Mouse (Mus musculus): ENCODE data around the gene Fam228b. TPM values are rescaled to one million over a fixed set of nuclear protein-coding genes. Genes with fewer than 3 reads are reported as not detected.

The Fam228b gene
- polyA plus RNA-seq, 1 experiment: 1.2 TPM

DNA sequence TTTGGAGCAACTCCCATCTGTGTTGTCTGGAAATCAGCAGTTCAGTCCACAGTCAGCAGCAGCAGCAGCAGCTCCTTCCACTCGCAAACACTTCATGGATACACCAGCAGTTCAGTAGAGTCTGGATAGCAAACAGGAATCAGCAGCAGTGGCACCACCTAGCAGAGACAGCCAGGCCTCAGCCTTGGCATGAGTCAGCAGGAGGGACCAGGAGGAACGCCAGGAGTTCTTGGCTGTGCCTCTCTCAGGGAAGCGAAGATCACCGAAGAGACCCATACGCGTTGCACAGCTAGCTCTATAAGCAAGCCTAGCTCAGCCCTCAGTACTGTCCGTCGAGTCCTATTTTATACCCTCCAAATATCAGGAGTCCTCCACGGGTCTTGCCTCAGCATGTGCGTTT is 24.6 kb downstream of the Fam228b start:
- no peak overlapping the region for H3K4me3 ChIP-seq (replicated peaks)
- TF ChIP-seq FLI1 (IDR thresholded peaks at IDR 0.05; ENCODE audit: low read length) (no peak), GATA1 (IDR thresholded peaks at IDR 0.05; ENCODE audit: borderline replicate concordance, low read length) (no peak)
- H3K36me3 ChIP-seq (replicated peaks; ENCODE audit: low read length): no peaks in the 10 kb centered on the region
- H3K27me3 ChIP-seq (replicated peaks): no peaks in the 10 kb centered on the region
- no peaks in the 10 kb centered on the region for H3K9me3 ChIP-seq
- H3K4me1 ChIP-seq: no peaks in the 10 kb centered on the region

DNA sequence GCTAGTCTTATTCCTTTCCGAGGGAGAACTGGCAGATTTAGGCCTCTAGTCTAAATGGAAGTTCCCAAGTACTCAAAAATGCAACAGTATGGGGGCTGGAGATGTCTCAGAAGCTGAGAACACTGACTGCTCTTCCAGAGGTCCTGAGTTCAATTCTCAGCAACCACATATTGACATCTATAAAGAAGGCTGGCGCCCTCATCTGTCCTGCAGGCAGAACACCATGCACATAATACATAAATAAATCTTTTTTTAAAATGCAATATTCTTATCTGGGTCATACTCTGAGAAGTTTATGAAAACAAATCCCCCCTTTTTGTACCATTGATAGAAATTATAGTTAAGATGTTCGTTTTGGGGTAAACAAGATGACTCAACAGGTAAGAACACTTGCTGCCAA is 26.9 kb downstream of the Fam228b start:
- H3K4me1 ChIP-seq: no peaks in the 10 kb centered on the region
- no peaks in the 10 kb centered on the region for H3K36me3 ChIP-seq (replicated peaks; ENCODE audit: low read length)
- H3K27me3 ChIP-seq (replicated peaks): no peaks in the 10 kb centered on the region
- no peaks in the 10 kb centered on the region for H3K9me3 ChIP-seq
- TF ChIP-seq GATA1 (IDR thresholded peaks at IDR 0.05; ENCODE audit: borderline replicate concordance, low read length) (no peak), FLI1 (IDR thresholded peaks at IDR 0.05; ENCODE audit: low read length) (no peak)
- H3K4me3 ChIP-seq (replicated peaks): no peak overlapping the region

DNA sequence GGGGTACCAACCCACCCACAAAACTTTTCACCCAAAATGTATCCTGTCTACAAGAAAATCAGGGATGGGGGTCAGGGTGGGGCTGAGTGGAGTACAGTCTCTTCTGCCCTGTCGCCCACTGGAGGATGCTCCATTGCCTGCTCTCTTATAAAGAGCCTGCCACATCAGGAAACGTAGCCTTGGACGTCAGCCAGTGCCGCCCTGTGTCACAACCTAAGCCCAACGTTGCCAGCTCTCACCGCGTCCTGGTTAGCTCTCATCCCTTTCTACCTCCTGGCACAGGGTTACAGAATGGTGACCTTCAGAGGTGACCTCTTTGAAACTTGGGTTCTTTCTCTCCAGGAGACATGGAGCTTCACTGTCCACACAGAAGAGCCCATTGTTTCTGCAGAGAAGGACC is 28.2 kb downstream of the Fam228b start:
- TF ChIP-seq GATA1 (IDR thresholded peaks at IDR 0.05; ENCODE audit: borderline replicate concordance, low read length) (no peak), FLI1 (IDR thresholded peaks at IDR 0.05; ENCODE audit: low read length) (no peak)
- Histone ChIP-seq H3K4me3 (replicated peaks) (no peak overlapping the region), H3K36me3 (replicated peaks; ENCODE audit: low read length) (no peaks in the 10 kb centered on the region)

DNA sequence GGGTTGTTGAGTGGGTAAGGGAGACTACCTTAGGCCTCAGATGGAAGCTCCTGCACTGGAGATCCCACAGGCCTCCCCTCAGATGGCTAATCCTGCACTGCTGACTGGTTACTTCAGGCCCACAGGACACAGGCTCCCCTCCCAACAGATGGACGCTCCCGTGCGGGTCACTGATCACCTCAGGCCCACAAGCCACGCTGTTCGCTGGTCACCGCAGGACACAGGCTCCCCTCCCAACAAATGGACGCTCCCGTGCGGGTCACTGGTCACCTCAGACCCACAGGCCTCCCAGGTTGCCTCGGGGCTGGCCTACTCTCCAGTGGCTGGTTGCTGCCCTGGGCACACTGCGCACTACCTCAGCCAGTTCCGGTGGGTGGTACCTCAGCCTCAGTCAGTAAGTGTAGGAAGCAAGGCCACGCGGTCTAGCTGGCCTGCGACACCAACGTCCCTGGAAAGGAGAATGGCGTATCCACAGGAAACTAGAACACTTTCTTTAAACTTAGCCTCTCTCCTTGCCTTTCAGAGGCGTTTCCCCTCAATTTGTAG is 31.0 kb downstream of the Fam228b start, which contains the start of gene Fam228a:
Gene Fam228a, minus strand, starts transcription at position 400 of the 546 bp plus-strand sequence.
- no peak within 1 kb of the TSS for H3K4me3 ChIP-seq (replicated peaks)
- H3K4me1 ChIP-seq: 0 out of 2 replicates have a peak, but pooled peaks cover 4% of the 10 kb centered on the region
- H3K27me3 ChIP-seq (replicated peaks): peaks cover 8% of the 10 kb centered on the region
- no peak for TF ChIP-seq GATA1 (IDR thresholded peaks at IDR 0.05; ENCODE audit: borderline replicate concordance, low read length)
- TF ChIP-seq FLI1 (IDR thresholded peaks at IDR 0.05; ENCODE audit: low read length): no peak
- H3K9me3 ChIP-seq: no peaks in the 10 kb centered on the region
- no peaks in the 10 kb centered on the region for H3K36me3 ChIP-seq (replicated peaks; ENCODE audit: low read length)

More for the DNA sequence above, 28.2 kb downstream of the Fam228b start:
- no peaks in the 10 kb centered on the region for H3K9me3 ChIP-seq
- no peaks in the 10 kb centered on the region for H3K4me1 ChIP-seq
- H3K27me3 ChIP-seq (replicated peaks): no peaks in the 10 kb centered on the region

DNA sequence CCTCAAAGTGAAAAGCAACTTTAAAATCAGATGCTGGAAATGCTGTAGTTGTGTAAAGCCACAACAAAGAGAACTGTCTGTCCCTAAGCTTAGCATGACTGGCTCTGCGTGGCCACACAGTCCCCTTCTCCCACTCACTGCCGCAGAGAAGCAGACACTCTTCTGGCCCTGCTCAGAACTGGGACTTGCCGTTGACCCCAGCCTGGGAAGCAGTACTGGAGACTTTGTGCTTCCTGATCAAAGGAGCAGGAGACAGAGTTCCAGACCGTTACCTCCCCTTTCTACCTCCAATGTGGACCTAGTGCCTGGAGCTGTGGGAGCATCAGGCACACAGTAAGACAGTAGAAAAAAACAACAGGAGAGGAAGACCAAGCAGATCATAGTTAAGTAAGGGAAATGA is 36.7 kb downstream of the Fam228b start:
- peaks cover 7% of the 10 kb centered on the region; the same call in 1 of the 2 replicates for H3K4me1 ChIP-seq
- H3K27me3 ChIP-seq (replicated peaks): peaks cover 16% of the 10 kb centered on the region
- H3K36me3 ChIP-seq (replicated peaks; ENCODE audit: low read length): no peaks in the 10 kb centered on the region
- H3K9me3 ChIP-seq: peaks cover 5% of the 10 kb centered on the region; the same call in 1 of the 2 replicates
- no peak overlapping the region for H3K4me3 ChIP-seq (replicated peaks)
- TF ChIP-seq FLI1 (IDR thresholded peaks at IDR 0.05; ENCODE audit: low read length) (no peak), GATA1 (IDR thresholded peaks at IDR 0.05; ENCODE audit: borderline replicate concordance, low read length) (no peak)

DNA sequence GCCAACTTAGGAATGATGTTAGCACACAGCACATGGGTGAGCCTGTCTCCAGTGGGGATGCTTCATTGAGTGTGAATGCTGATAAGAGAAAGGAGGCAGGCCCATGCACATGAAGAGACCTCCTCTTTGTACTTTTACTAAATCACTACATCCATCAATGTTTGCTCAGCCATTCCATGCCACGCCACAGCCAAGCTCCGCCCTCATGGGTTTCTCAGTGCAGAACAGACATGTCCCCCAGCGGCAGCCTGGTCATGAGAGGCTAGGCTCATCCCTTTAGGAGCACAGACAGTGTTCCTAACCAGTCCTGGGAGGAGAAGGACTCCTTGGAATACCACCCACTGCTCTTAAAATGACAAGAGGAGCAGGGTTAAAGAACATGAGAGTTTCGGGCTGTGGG is 37.4 kb downstream of the Fam228b start:
- TF ChIP-seq FLI1 (IDR thresholded peaks at IDR 0.05; ENCODE audit: low read length) (no peak), GATA1 (IDR thresholded peaks at IDR 0.05; ENCODE audit: borderline replicate concordance, low read length) (no peak)
- H3K27me3 ChIP-seq (replicated peaks): peaks cover 16% of the 10 kb centered on the region
- no peak overlapping the region for H3K4me3 ChIP-seq (replicated peaks)
- peaks cover 5% of the 10 kb centered on the region; the same call in 1 of the 2 replicates for H3K9me3 ChIP-seq
- no peaks in the 10 kb centered on the region for H3K36me3 ChIP-seq (replicated peaks; ENCODE audit: low read length)
- peaks cover 7% of the 10 kb centered on the region; the same call in 1 of the 2 replicates for H3K4me1 ChIP-seq

DNA sequence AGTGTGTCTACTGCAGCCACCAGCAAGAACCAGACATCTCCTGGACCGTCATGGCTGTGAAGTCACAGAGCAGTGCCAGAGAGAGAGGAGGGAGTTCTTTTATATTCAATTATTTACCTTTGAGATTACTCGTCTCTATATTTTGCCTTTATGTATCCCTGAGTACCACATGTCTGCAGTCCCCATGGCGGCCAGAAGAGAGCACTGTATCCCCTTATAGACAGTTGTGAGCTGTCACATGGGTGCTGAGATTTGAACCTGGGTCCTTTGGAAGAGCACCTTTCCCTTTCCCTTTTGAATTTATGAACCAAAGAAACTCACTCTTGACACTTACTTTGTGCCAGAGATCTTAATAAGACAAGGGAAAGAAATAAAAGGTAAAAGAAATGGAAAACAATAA is 39.9 kb downstream of the Fam228b start:
- peaks cover 3% of the 10 kb centered on the region; the same call in 1 of the 2 replicates for H3K4me1 ChIP-seq
- peaks cover 5% of the 10 kb centered on the region; the same call in 1 of the 2 replicates for H3K9me3 ChIP-seq
- no peaks in the 10 kb centered on the region for H3K36me3 ChIP-seq (replicated peaks; ENCODE audit: low read length)
- peaks cover 13% of the 10 kb centered on the region for H3K27me3 ChIP-seq (replicated peaks)
- TF ChIP-seq FLI1 (IDR thresholded peaks at IDR 0.05; ENCODE audit: low read length) (no peak), GATA1 (IDR thresholded peaks at IDR 0.05; ENCODE audit: borderline replicate concordance, low read length) (no peak)
- no peak overlapping the region for H3K4me3 ChIP-seq (replicated peaks)

DNA sequence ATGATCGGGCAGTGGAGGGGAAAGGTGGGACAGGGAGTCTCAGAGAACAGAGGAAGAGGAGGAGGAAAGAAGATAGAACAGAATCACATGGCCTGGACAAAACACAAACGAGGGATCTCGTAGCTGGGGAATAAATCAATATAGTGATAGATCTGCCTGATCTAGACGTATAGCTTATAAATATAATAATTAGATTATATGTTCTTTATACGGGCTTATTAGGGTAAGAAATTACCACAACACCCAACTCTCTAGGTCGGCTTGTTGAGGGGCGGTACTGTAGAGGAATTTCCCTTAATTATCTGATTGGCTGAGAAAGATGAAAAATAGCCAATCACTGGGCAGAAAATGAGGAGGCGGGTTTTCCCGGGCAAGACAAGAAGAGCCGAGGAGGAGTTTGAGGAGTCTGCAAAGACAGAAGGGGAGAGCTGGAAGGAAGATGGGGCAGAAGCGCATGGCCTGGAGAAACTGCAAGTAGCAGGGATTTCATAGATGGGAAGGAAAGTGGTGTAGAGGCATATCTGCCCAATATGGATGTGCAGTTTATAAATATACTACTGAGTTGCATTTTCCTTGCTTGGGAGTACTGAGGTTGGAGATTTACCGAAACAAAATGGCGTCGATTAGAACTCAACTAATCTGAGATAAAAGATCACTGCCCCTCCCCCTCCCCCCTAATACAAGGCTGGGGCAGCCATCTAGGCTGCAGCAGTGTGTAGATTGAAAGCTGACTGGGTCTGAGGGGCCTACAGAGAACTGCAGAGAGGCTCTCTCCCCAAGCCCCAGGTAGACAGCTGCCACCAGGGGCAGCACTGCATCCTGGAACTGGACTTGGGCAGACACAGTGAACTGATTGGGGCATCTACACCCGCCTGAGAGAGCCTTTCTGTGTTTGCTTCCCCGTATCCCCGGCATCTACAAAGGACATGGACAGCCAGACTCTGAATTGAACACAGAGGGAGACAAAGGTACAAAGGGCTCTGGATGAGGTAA is 49.0 kb downstream of the Fam228b start:
- Histone ChIP-seq H3K4me1 (peaks cover 27% of the 10 kb centered on the region), H3K27me3 (replicated peaks) (peaks cover 3% of the 10 kb centered on the region), H3K9me3 (peaks cover 3% of the 10 kb centered on the region; the same call in 1 of the 2 replicates), H3K36me3 (replicated peaks; ENCODE audit: low read length) (peaks cover 18% of the 10 kb centered on the region), H3K4me3 (replicated peaks) (no peak overlapping the region)
- TF ChIP-seq FLI1 (IDR thresholded peaks at IDR 0.05; ENCODE audit: low read length) (no peak), GATA1 (IDR thresholded peaks at IDR 0.05; ENCODE audit: borderline replicate concordance, low read length) (no peak)

DNA sequence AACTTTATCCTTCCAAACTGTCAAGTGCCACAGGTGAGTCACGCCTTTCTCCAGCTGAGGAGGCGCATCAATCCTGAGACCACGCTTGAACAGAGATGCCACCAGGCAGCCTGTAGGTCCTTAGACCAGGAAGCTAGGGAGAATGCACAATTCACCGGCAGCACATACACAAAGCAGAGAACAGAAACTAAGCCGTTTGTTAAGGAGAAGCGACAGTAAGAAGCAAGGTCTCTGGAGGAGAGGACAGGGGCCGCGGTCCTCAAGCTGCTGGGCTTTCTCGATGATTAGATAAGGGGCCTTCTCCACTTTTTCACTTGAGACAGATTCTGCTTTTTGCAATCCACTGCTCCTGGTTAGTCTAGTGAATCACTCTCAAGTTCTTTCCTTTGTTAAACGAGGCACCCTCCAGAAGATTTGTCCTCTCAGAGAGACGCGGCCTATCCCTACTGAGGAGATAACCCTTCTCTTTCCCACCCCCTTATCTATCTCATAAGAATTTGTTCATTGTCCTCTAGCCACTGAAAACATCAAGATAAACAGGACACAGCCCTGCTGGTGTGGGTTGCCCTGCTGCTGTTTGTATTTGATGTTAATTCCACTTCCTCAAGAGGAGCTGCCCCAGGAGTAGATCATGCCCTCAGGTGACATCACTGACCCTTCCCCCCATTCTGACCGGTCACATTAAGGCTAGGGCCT is 49.9 kb downstream of the Fam228b start:
- H3K36me3 ChIP-seq (replicated peaks; ENCODE audit: low read length): peaks cover 27% of the 10 kb centered on the region
- H3K4me1 ChIP-seq: peaks cover 34% of the 10 kb centered on the region
- peaks cover 3% of the 10 kb centered on the region; the same call in 1 of the 2 replicates for H3K9me3 ChIP-seq
- no peak overlapping the region for H3K4me3 ChIP-seq (replicated peaks)
- H3K27me3 ChIP-seq (replicated peaks): peaks cover 3% of the 10 kb centered on the region
- TF ChIP-seq FLI1 (IDR thresholded peaks at IDR 0.05; ENCODE audit: low read length) (no peak), GATA1 (IDR thresholded peaks at IDR 0.05; ENCODE audit: borderline replicate concordance, low read length) (no peak)
